Mouse (Mus musculus): ENCODE measurements around the gene Slc25a18. TPM values are rescaled to one million over a fixed set of nuclear protein-coding genes. Genes with fewer than 3 reads are reported as not detected.
A peak's percentile ranks its signal among the peaks of the same experiment; 100 is the strongest.

The Slc25a18 gene
- polyA plus RNA-seq, 1 experiment = 0.15 TPM

DNA sequence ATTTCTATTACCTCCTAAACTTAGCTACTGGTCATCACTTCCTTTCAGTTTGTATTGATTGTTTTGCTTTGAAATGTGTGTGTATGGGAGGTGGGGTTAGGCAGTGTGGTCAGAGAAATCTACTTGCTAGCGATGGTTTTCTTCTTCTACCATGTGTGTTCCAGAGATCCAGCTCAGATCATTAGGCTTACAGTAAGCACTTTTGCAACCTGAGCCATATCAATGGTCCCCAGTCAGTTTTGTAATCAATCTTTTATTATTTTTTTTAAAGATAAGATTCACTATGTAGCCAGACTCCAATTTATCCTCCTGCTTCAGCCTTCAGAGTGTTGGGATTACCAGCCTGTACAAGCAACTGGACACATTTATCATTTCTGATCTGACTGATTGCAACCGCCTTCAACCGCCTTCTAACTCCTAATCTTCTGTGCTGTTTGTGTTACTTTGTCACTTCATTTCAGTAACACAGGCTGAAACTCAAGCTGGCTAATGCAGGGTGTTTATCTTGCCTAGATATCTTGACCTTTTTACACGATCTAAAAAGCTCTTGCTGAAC is 61.5 kb downstream of the Slc25a18 start:
- peaks cover 3% of the 10 kb centered on the region; the same call in 1 of the 2 replicates for H3K9me3 ChIP-seq (ENCODE audit: control insufficient read depth, low read length)
- peaks cover 22% of the 10 kb centered on the region for H3K36me3 ChIP-seq (ENCODE audit: control insufficient read depth)
- peak overlapping the region; percentile 99 for H3K4me3 ChIP-seq (replicated peaks)
- no peak for TF ChIP-seq TAL1 (IDR thresholded peaks at IDR 0.05; ENCODE audit: low read length)
- TF ChIP-seq GATA1 (IDR thresholded peaks at IDR 0.05; ENCODE audit: low read length) = peak; percentile 55; the same call in 1 of the 2 replicates
- H3K27me3 ChIP-seq (ENCODE audit: control insufficient read depth) = no peaks in the 10 kb centered on the region
- peaks cover 75% of the 10 kb centered on the region for H3K4me1 ChIP-seq (ENCODE audit: control insufficient read depth)

DNA sequence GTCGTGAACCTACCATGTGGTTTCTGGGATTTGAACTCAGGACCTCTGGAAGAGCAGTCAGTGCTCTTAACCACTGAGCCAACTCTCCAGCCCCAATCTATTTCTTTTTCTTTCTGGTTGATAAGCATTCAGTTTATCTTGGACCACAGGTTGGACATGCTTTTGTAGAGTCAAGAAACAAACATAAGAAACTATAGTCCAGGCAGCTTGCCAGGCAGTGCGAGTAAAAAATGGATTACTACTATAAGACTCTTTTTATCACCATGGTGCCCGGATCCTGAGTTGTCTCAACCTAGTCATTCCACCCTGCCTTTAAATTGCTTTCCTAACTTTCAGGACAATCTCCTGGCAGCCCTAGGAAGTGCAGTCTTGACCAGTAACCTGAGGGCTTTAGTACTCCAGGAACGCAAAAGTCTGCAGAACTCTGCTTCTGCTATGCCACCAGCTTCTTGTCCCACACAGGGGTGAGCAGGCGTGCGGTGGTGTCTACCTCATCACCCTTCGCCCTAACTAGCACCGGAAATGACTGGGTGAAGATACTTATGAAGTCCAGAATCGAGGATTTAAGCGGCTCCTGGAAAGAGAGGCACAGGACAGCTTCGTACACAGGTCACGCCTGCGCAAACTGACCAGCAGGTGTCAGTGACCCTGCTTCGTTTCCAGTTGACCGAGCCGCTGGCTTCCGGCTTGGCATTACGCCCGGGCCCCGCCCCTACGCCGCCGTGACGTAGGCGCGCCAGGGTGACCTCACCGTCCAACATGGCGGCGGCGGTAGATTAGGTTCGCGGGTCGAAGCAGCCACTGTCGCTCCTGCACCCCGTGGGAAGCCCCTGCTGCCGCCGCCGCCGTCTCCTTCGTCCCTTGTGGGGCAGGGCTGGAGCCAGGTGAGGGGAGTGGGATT is 62.3 kb downstream of the Slc25a18 start, which contains the start of gene Bcl2l13:
TSS of gene Bcl2l13 (plus strand) at position 739 of the 901 bp plus-strand sequence.
- Histone ChIP-seq H3K4me3 (replicated peaks) (peak within 1 kb of the TSS; percentile 99), H3K27me3 (ENCODE audit: control insufficient read depth) (no peaks in the 10 kb centered on the region), H3K9me3 (ENCODE audit: control insufficient read depth, low read length) (peaks cover 3% of the 10 kb centered on the region; the same call in 1 of the 2 replicates), H3K36me3 (ENCODE audit: control insufficient read depth) (peaks cover 31% of the 10 kb centered on the region), H3K4me1 (ENCODE audit: control insufficient read depth) (peaks cover 77% of the 10 kb centered on the region)
- TF ChIP-seq TAL1 (IDR thresholded peaks at IDR 0.05; ENCODE audit: low read length) (no peak), GATA1 (IDR thresholded peaks at IDR 0.05; ENCODE audit: low read length) (no peak)

- TF ChIP-seq TAL1 (IDR thresholded peaks at IDR 0.05; ENCODE audit: low read length) = no peak
- no peak for TF ChIP-seq GATA1 (IDR thresholded peaks at IDR 0.05; ENCODE audit: low read length)
- H3K36me3 ChIP-seq (ENCODE audit: control insufficient read depth) = peaks cover 36% of the 10 kb centered on the region
- peak overlapping the region; percentile 99 for H3K4me3 ChIP-seq (replicated peaks)
- H3K9me3 ChIP-seq (ENCODE audit: control insufficient read depth, low read length) = peaks cover 3% of the 10 kb centered on the region; the same call in 1 of the 2 replicates
- H3K4me1 ChIP-seq (ENCODE audit: control insufficient read depth) = peaks cover 74% of the 10 kb centered on the region
- H3K27me3 ChIP-seq (ENCODE audit: control insufficient read depth) = no peaks in the 10 kb centered on the region
Measured at GRCm38 (mm10) chr6:120836389-120837151, 63.2 kb downstream of the Slc25a18 start.

DNA sequence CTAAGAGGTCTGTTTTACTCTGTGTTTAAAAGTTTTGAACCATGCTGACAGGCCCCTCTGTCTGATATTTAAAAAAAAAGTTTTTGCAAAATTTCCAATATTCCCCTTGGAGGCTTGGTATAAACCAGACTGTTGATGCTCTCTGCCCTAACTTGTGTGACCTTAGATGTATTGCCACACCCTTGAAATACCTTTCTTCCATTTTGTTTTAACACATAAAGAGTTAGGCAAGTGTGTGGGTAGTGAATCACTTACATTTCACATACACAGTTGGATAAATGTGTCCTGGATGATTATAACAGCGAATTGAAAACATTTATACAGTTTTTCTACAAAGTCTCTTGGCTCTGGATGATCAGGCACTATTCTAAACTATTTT is 63.8 kb downstream of the Slc25a18 start:
- TF ChIP-seq GATA1 (IDR thresholded peaks at IDR 0.05; ENCODE audit: low read length) (no peak), TAL1 (IDR thresholded peaks at IDR 0.05; ENCODE audit: low read length) (no peak)
- H3K4me3 ChIP-seq (replicated peaks) = peak overlapping the region; percentile 99
- peaks cover 74% of the 10 kb centered on the region for H3K4me1 ChIP-seq (ENCODE audit: control insufficient read depth)
- H3K9me3 ChIP-seq (ENCODE audit: control insufficient read depth, low read length) = peaks cover 3% of the 10 kb centered on the region; the same call in 1 of the 2 replicates
- H3K36me3 ChIP-seq (ENCODE audit: control insufficient read depth) = peaks cover 41% of the 10 kb centered on the region
- no peaks in the 10 kb centered on the region for H3K27me3 ChIP-seq (ENCODE audit: control insufficient read depth)

DNA sequence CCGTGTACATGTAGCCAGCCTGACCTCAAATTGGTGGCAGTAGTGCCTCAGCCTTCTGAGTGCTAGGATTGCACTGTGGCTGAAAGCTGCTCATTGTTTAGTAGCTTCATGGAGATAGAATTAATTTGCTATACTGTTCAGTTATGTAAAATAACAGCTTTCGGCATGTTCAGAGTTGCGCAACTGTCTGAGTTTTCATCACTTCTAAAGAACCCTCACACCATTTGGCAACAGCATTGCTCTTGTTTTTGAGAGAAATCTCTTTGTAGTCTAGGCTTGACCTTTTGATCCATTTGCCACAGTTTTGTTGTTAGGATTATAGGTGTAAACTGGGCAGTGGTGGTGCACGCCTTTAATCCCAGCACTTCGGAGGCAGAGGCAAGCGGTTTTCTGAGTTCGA is 66.9 kb downstream of the Slc25a18 start:
- Histone ChIP-seq H3K27me3 (ENCODE audit: control insufficient read depth) (no peaks in the 10 kb centered on the region), H3K4me1 (ENCODE audit: control insufficient read depth) (peaks cover 67% of the 10 kb centered on the region), H3K4me3 (replicated peaks) (no peak overlapping the region), H3K9me3 (ENCODE audit: control insufficient read depth, low read length) (peaks cover 3% of the 10 kb centered on the region; the same call in 1 of the 2 replicates), H3K36me3 (ENCODE audit: control insufficient read depth) (peaks cover 69% of the 10 kb centered on the region)
- TF ChIP-seq GATA1 (IDR thresholded peaks at IDR 0.05; ENCODE audit: low read length) (no peak), TAL1 (IDR thresholded peaks at IDR 0.05; ENCODE audit: low read length) (no peak)

GRCm38 (mm10) chr6:120841754-120842153 is 68.4 kb downstream of the Slc25a18 start:
- peak overlapping the region; percentile 37 for H3K4me3 ChIP-seq (replicated peaks)
- H3K4me1 ChIP-seq (ENCODE audit: control insufficient read depth) = peaks cover 66% of the 10 kb centered on the region
- H3K9me3 ChIP-seq (ENCODE audit: control insufficient read depth, low read length) = peaks cover 3% of the 10 kb centered on the region; the same call in 1 of the 2 replicates
- no peaks in the 10 kb centered on the region for H3K27me3 ChIP-seq (ENCODE audit: control insufficient read depth)
- H3K36me3 ChIP-seq (ENCODE audit: control insufficient read depth) = peaks cover 78% of the 10 kb centered on the region
- TF ChIP-seq GATA1 (IDR thresholded peaks at IDR 0.05; ENCODE audit: low read length) = no peak
- TF ChIP-seq TAL1 (IDR thresholded peaks at IDR 0.05; ENCODE audit: low read length) = no peak

Other genes with a start within 250 kb of the Slc25a18 start
- 0.69 and 0.78 TPM in 2 replicates for gene Hdhd5, start 242.3 kb upstream of the Slc25a18 start, polyA plus RNA-seq (2012)
- gene Cecr2, start 107.2 kb upstream of the Slc25a18 start, polyA plus RNA-seq (2012) = 1.5 and 1.9 TPM in 2 replicates
- gene Atp6v1e1, start 49.2 kb downstream of the Slc25a18 start, polyA plus RNA-seq (2012) = 19.0 and 20.2 TPM in 2 replicates
- gene Bcl2l13, start 62.6 kb downstream of the Slc25a18 start, polyA plus RNA-seq (2012) = 15.0 and 17.5 TPM in 2 replicates
- 0.10 and 0.25 TPM in 2 replicates for gene Bid, start 143.3 kb downstream of the Slc25a18 start, polyA plus RNA-seq (2012)

Measured in erythroblast, embryonic 14.5 days (primary cell).